Mouse (Mus musculus) MEL (cell line): Measurements from ENCODE around the gene Id1. TPM values are rescaled to one million over a fixed set of nuclear protein-coding genes. Genes with fewer than 3 reads are reported as not detected.
A peak's percentile ranks its signal among the peaks of the same experiment; 100 is the strongest.

Experiments
- DNase-seq: peaks from one replicate; pipeline ENCODE4 v3.0.0; 2011; ENCODE audit warnings: low read depth, low spot score
- H3K27ac ChIP-seq: 2 replicates; pipeline ENCODE4 v1.5.1; 2012; ENCODE audit warnings: low read depth, mild to moderate bottlenecking, control low read depth, low read length, moderate library complexity; ENCODE audit not compliant: control insufficient read depth
- H3K27me3 ChIP-seq, 2 experiments: fragments of 150-350 bp in 1 of 2; sonication (generic) in 1 of 2; 2 replicates each; pipeline ENCODE4 v1.6.1; 2012; ENCODE audit warnings: low read length in 2 of 2, mild to moderate bottlenecking in 2 of 2, improper control_type of control experiment in 1 of 2, moderate library complexity in 1 of 2; ENCODE audit not compliant: insufficient read depth in 2 of 2, control insufficient read depth in 1 of 2
- H3K36me3 ChIP-seq, 2 experiments: 2 replicates each; pipeline ENCODE4 v1.6.1; 2012 to 2014; ENCODE audit warnings: low read length in 2 of 2, improper control_type of control experiment in 1 of 2, inconsistent platforms in 1 of 2, mild to moderate bottlenecking in 1 of 2; ENCODE audit not compliant: insufficient read depth in 2 of 2, control insufficient read depth in 1 of 2
- H3K4me1 ChIP-seq, 2 experiments: fragments of 150-350 bp in 1 of 2; sonication (generic) in 1 of 2; 2 replicates each; pipeline ENCODE4 v1.6.1; 2012; ENCODE audit warnings: low read length in 2 of 2, improper control_type of control experiment in 1 of 2, mild to moderate bottlenecking in 1 of 2; ENCODE audit not compliant: insufficient read depth in 2 of 2, control insufficient read depth in 1 of 2
- H3K4me3 ChIP-seq, 2 experiments: fragments of 150-350 bp in 1 of 2; sonication (generic) in 1 of 2; 2 replicates each; pipeline ENCODE4 v1.5.1; 2012; ENCODE audit warnings: low read depth in 2 of 2, low read length in 2 of 2, mild to moderate bottlenecking in 2 of 2, moderate library complexity in 2 of 2, control low read depth in 1 of 2, improper control_type of control experiment in 1 of 2; ENCODE audit not compliant: control insufficient read depth in 1 of 2, insufficient read depth in 1 of 2
- H3K79me2 ChIP-seq: 2 replicates; pipeline ENCODE4 v1.6.1; 2012; ENCODE audit warnings: mild to moderate bottlenecking, low read length, moderate library complexity; ENCODE audit not compliant: control insufficient read depth, poor library complexity, insufficient read depth
- H3K9ac ChIP-seq: 2 replicates; pipeline ENCODE4 v1.6.1; 2012; ENCODE audit warnings: low read depth, mild to moderate bottlenecking, control low read depth, low read length, moderate library complexity; ENCODE audit not compliant: control insufficient read depth, poor library complexity, severe bottlenecking
- H3K9me3 ChIP-seq: fragments of 150-350 bp; sonication (generic); replicated peaks from 2 replicates; pipeline ENCODE4 v1.6.1; 2012; ENCODE audit warnings: mild to moderate bottlenecking, low read length, improper control_type of control experiment, moderate library complexity; ENCODE audit not compliant: insufficient read depth
- BHLHE40 ChIP-seq: IDR thresholded peaks from 2 replicates; pipeline ENCODE4 v1.6.1; 2012; ENCODE audit warnings: low read depth, mild to moderate bottlenecking, inconsistent platforms, low read length, improper control_type of control experiment, borderline replicate concordance
- CHD2 ChIP-seq: IDR thresholded peaks from 2 replicates; pipeline ENCODE4 v1.6.1; 2011; ENCODE audit warnings: low read length, improper control_type of control experiment
- ELF1 ChIP-seq: IDR thresholded peaks from 2 replicates; pipeline ENCODE4 v1.6.1; 2014; ENCODE audit warnings: low read depth, mild to moderate bottlenecking, inconsistent platforms, low read length, improper control_type of control experiment, moderate library complexity
- EP300 ChIP-seq, 2 experiments: IDR thresholded peaks; 2 replicates each; pipeline ENCODE4 v1.6.1; 2011; ENCODE audit warnings: improper control_type of control experiment in 2 of 2, low read length in 2 of 2, low read depth in 1 of 2, mild to moderate bottlenecking in 1 of 2
- GABPA ChIP-seq: IDR thresholded peaks from 2 replicates; pipeline ENCODE4 v1.6.1; 2012; ENCODE audit warnings: low read depth, mild to moderate bottlenecking, inconsistent platforms, low read length, improper control_type of control experiment, moderate library complexity
- HCFC1 ChIP-seq: IDR thresholded peaks from 2 replicates; pipeline ENCODE4 v1.6.1; 2012; ENCODE audit warnings: low read depth, mild to moderate bottlenecking, inconsistent platforms, low read length, improper control_type of control experiment, moderate library complexity
- JUND ChIP-seq: IDR thresholded peaks from 2 replicates; pipeline ENCODE4 v1.6.1; 2011; ENCODE audit warnings: low read depth, mild to moderate bottlenecking, improper control_type of control experiment, low read length
- KAT2A ChIP-seq: conservative IDR thresholded peaks from 2 replicates; pipeline ENCODE4 v1.6.1; 2012; ENCODE audit warnings: low read depth, low read length, improper control_type of control experiment, inconsistent platforms
- MAFK ChIP-seq: IDR thresholded peaks from 2 replicates; pipeline ENCODE4 v1.6.1; 2011; ENCODE audit warnings: low read depth, mild to moderate bottlenecking, low read length, improper control_type of control experiment, borderline replicate concordance
- MEF2A ChIP-seq: IDR thresholded peaks from 2 replicates; pipeline ENCODE4 v1.6.1; 2014; ENCODE audit warnings: low read depth, mild to moderate bottlenecking, inconsistent platforms, low read length, improper control_type of control experiment; ENCODE audit not compliant: poor library complexity, insufficient replicate concordance, severe bottlenecking; ENCODE audit errors: extremely low read depth
- MYB ChIP-seq: IDR thresholded peaks from 2 replicates; pipeline ENCODE4 v1.6.1; 2011; ENCODE audit warnings: mild to moderate bottlenecking, low read depth, low read length, improper control_type of control experiment
- MYC ChIP-seq: IDR thresholded peaks from 2 replicates; pipeline ENCODE4 v1.6.1; 2011; ENCODE audit warnings: low read depth, mild to moderate bottlenecking, low read length, improper control_type of control experiment, moderate library complexity
- NRF1 ChIP-seq: IDR thresholded peaks from 2 replicates; pipeline ENCODE4 v1.6.1; 2014; ENCODE audit warnings: low read depth, mild to moderate bottlenecking, inconsistent platforms, low read length, improper control_type of control experiment, moderate library complexity; ENCODE audit not compliant: poor library complexity, insufficient read depth, severe bottlenecking
- POLR2A ChIP-seq, 2 experiments: IDR thresholded peaks; 2 replicates each; pipeline ENCODE4 v1.6.1; 2011 to 2012; ENCODE audit warnings: low read length in 2 of 2, mild to moderate bottlenecking in 2 of 2, control low read depth in 1 of 2, improper control_type of control experiment in 1 of 2, low read depth in 1 of 2, moderate library complexity in 1 of 2; ENCODE audit not compliant: control insufficient read depth in 1 of 2, insufficient read depth in 1 of 2, poor library complexity in 1 of 2
- POLR2AphosphoS2 ChIP-seq: IDR thresholded peaks from 2 replicates; pipeline ENCODE4 v1.6.1; 2011; ENCODE audit warnings: low read length, improper control_type of control experiment
- POLR2AphosphoS5 ChIP-seq: IDR thresholded peaks from 2 replicates; pipeline ENCODE4 v1.6.1; 2012; ENCODE audit warnings: low read depth, borderline replicate concordance, mild to moderate bottlenecking, inconsistent platforms, low read length, moderate library complexity, mixed read lengths
- RAD21 ChIP-seq: IDR thresholded peaks from 2 replicates; pipeline ENCODE4 v1.6.1; 2011; ENCODE audit warnings: mild to moderate bottlenecking, low read depth, low read length, improper control_type of control experiment
- RCOR1 ChIP-seq: IDR thresholded peaks from 2 replicates; pipeline ENCODE4 v1.6.1; 2012; ENCODE audit warnings: low read depth, mild to moderate bottlenecking, inconsistent platforms, low read length, improper control_type of control experiment
- SIN3A ChIP-seq: IDR thresholded peaks from 2 replicates; pipeline ENCODE4 v1.6.1; 2012; ENCODE audit warnings: low read length, improper control_type of control experiment, inconsistent platforms
- TBP ChIP-seq: IDR thresholded peaks from 2 replicates; pipeline ENCODE4 v1.8.0; 2011; ENCODE audit warnings: low read depth, low read length, improper control_type of control experiment
- TCF12 ChIP-seq: IDR thresholded peaks from 2 replicates; pipeline ENCODE4 v1.6.1; 2014; ENCODE audit warnings: low read depth, mild to moderate bottlenecking, inconsistent platforms, low read length, improper control_type of control experiment, moderate library complexity
- UBTF ChIP-seq: IDR thresholded peaks from 2 replicates; pipeline ENCODE4 v1.6.1; 2012; ENCODE audit warnings: low read depth, mild to moderate bottlenecking, inconsistent platforms, low read length, improper control_type of control experiment, moderate library complexity, borderline replicate concordance; ENCODE audit not compliant: insufficient read depth
- USF1 ChIP-seq: IDR thresholded peaks from 2 replicates; pipeline ENCODE4 v1.6.1; 2014; ENCODE audit warnings: low read depth, mild to moderate bottlenecking, inconsistent platforms, low read length, improper control_type of control experiment, moderate library complexity
- ZC3H11A ChIP-seq: IDR thresholded peaks from 2 replicates; pipeline ENCODE4 v1.6.1; 2012; ENCODE audit warnings: low read depth, mild to moderate bottlenecking, inconsistent platforms, low read length, improper control_type of control experiment
- ZKSCAN1 ChIP-seq: IDR thresholded peaks from 2 replicates; pipeline ENCODE4 v1.6.1; 2012; ENCODE audit warnings: low read depth, mild to moderate bottlenecking, inconsistent platforms, low read length, improper control_type of control experiment, moderate library complexity
- polyA plus RNA-seq, 2 experiments: library from polyadenylated mRNA; stranded (reverse) in 1 of 2; unstranded in 1 of 2; fragments of >175 nt in 1 of 2; fragments of >200 nt in 1 of 2; gene quantifications; 2 replicates each; pipeline versions ENCODE4 v1.2.1 to v1.2.4; 2012; ENCODE audit warnings: low replicate concordance in 2 of 2, low read depth in 1 of 2; ENCODE audit not compliant: insufficient read length in 2 of 2, insufficient read depth in 1 of 2, missing spikeins in 1 of 2
- total RNA-seq: library from RNA; depleted of rRNA; stranded (reverse); fragments of 300-350 nt; gene quantifications from 2 replicates; pipeline ENCODE4 v1.2.3, GENCODE M21; 2012

Gene Id1
- total and polyA plus RNA-seq, 3 experiments = 102 to 486 TPM; not detected in 1

GRCm38 (mm10) chr2:152740490-152740889 is 4.4 kb downstream of the Id1 start:
- DNase-seq = peak; percentile 61
- peak overlapping the region; percentile 90 for H3K27ac ChIP-seq
- H3K9ac ChIP-seq = peak overlapping the region; percentile 48
- TF ChIP-seq EP300 (IDR thresholded peaks at IDR 0.05; ENCODE audit: low read depth in 1 of 2, low read length in 2 of 2) (no peak), USF1 (no peak), MYC (no peak), RAD21 (no peak), CHD2 (no peak), ZKSCAN1 (no peak), GABPA (no peak), KAT2A (no peak), HCFC1 (no peak), BHLHE40 (no peak), POLR2A (IDR thresholded peaks at IDR 0.05; ENCODE audit: control insufficient read depth in 1 of 2, insufficient read depth in 1 of 2, low read depth in 1 of 2, low read length in 2 of 2, poor library complexity in 1 of 2) (no peak), NRF1 (no peak), SIN3A (no peak), RCOR1 (no peak), MEF2A (no peak)
- TF ChIP-seq, all 39 proteins: peak for 0
- no peaks in the 10 kb centered on the region for H3K9me3 ChIP-seq
- H3K27me3 ChIP-seq = no peaks in the 10 kb centered on the region
- H3K4me3 ChIP-seq = peak overlapping the region; percentile 3 to 28
- H3K79me2 ChIP-seq = peaks cover 18% of the 10 kb centered on the region
- peaks cover 0 to 28% of the 10 kb centered on the region in 2 experiments; a peak in 2 of 4 replicates for H3K36me3 ChIP-seq
- H3K4me1 ChIP-seq = peaks cover 0 to 48% of the 10 kb centered on the region in 2 experiments; a peak in 3 of 4 replicates

GRCm38 (mm10) chr2:152741153-152742041 is 5.3 kb downstream of the Id1 start:
- Histone ChIP-seq H3K27ac (peak overlapping the region; percentile 90), H3K9ac (peak overlapping the region; percentile 59), H3K27me3 (no peaks in the 10 kb centered on the region), H3K79me2 (peaks cover 16% of the 10 kb centered on the region), H3K36me3 (peaks cover 0 to 26% of the 10 kb centered on the region in 2 experiments; a peak in 2 of 4 replicates), H3K4me3 (peak overlapping the region; percentile 21 to 30), H3K9me3 (no peaks in the 10 kb centered on the region), H3K4me1 (peaks cover 0 to 46% of the 10 kb centered on the region in 2 experiments; a peak in 3 of 4 replicates)
- DNase-seq = peak; percentile 92
- TF ChIP-seq TBP (no peak; the same call in 1 of the 2 replicates), ZC3H11A (no peak), POLR2AphosphoS2 (no peak), KAT2A (no peak), RCOR1 (peak; percentile 66; the same call in 1 of the 2 replicates), POLR2AphosphoS5 (no peak), POLR2A (IDR thresholded peaks at IDR 0.05; ENCODE audit: control insufficient read depth in 1 of 2, insufficient read depth in 1 of 2, low read depth in 1 of 2, low read length in 2 of 2, poor library complexity in 1 of 2) (peak in 1 of 2 experiments; percentile 45; a peak in 2 of 4 replicates), TCF12 (peak; percentile 33; the same call in 1 of the 2 replicates), ZKSCAN1 (no peak), MAFK (no peak), NRF1 (no peak), MYC (no peak), UBTF (no peak), HCFC1 (peak; percentile 57; the same call in 1 of the 2 replicates), GABPA (no peak), JUND (no peak), ELF1 (peak; percentile 65; the same call in 1 of the 2 replicates), CHD2 (peak; percentile 18; the same call in 1 of the 2 replicates), MYB (no peak; the same call in 1 of the 2 replicates), SIN3A (peak; percentile 85), EP300 (IDR thresholded peaks at IDR 0.05; ENCODE audit: low read depth in 1 of 2, low read length in 2 of 2) (peak; percentile 78 to 91)
